Mouse (Mus musculus): ENCODE data around the gene Psmc3ip.

DNA sequence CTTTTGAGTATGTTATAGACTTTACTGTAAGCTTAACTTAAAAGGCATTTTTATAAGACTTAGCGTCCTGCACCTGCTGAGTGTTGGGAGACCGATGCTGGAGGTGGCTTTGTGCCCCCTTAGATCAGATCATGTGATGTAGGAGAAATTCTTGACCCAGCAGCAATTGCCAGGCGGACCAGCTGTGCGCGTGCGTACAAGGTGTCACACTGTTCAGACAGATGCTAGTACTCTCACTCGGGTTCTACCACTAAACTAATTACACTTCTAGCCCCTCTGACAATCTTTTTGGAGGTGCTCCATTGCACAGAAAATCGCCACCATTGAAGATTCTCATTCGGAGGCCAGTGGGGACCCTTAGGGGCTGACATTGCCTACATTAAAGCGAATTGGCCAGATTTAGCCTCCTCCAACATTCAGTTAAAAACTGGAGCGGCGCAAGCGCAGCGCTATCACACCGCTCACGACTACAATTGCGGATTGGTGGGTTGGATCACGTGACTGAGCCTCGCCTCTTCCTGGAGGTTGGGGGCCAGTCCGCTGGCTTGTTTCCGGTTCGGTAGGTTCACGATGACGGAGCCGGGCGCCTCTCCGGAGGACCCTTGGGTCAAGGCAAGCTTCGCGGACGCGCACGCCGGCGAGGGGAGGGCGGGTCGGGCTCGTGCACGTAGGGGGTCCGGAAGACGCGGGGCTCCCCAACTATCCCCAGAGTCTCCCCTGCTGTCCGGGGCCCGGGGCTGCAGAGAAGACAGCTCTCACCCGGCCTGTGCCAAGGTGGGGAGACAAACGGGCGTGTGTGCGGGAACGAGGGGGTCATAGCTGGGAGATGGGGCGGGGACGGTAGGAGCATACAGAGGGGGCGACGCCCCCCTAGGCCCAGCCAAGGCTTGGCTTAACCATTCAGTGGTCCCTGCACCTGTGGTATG is 8.2 kb downstream of the Psmc3ip start, which contains the start of gene Mlx:
- TF ChIP-seq CTCF (IDR thresholded peaks at IDR 0.05; ENCODE audit: borderline replicate concordance, insufficient read depth, low read length) (no peak), POLR2A (IDR thresholded peaks at IDR 0.05; ENCODE audit: low read depth, low read length) (peak; percentile 80)
